Mouse (Mus musculus): ENCODE results near the gene Rpl31.

- TF ChIP-seq CTCF (IDR thresholded peaks at IDR 0.05; ENCODE audit: borderline replicate concordance, extremely low read depth, insufficient read depth, insufficient read length) (no peak), POLR2A (IDR thresholded peaks at IDR 0.05; ENCODE audit: borderline replicate concordance, extremely low read depth, insufficient read depth, insufficient read length, poor library complexity, severe bottlenecking) (no peak)
Measured at GRCm38 (mm10) chr1:39336788-39337187, 30.9 kb upstream of the Rpl31 start.
